Mouse (Mus musculus) CH12.LX (cell line): Measurements from ENCODE around the gene AC141477.1. TPM values are rescaled to one million over a fixed set of nuclear protein-coding genes. Genes with fewer than 3 reads are reported as not detected.

Experiments
- DNase-seq: peaks from one replicate; pipeline ENCODE4 v3.0.0-alpha.2; 2013; ENCODE audit errors: extremely low read depth
- H3K27ac ChIP-seq: 2 replicates; pipeline ENCODE4 v1.5.1; 2012; ENCODE audit warnings: low read depth, mild to moderate bottlenecking, control low read depth, moderate library complexity; ENCODE audit not compliant: insufficient read depth
- H3K27me3 ChIP-seq: replicated peaks from 2 replicates; pipeline ENCODE3; 2012; ENCODE audit warnings: inconsistent platforms
- H3K36me3 ChIP-seq, 2 experiments: replicated peaks in 1 of 2; 2 replicates each; pipeline versions ENCODE3 to v1.6.1; 2012; ENCODE audit warnings: inconsistent platforms in 1 of 2, low read length in 1 of 2, mild to moderate bottlenecking in 1 of 2, mixed read lengths in 1 of 2, moderate library complexity in 1 of 2; ENCODE audit not compliant: control insufficient read depth in 1 of 2, insufficient read depth in 1 of 2
- H3K4me1 ChIP-seq, 2 experiments: 2 replicates each; pipeline ENCODE4 v1.6.1; 2012; ENCODE audit warnings: inconsistent platforms in 1 of 2, moderate library complexity in 1 of 2; ENCODE audit not compliant: insufficient read depth in 2 of 2, control insufficient read depth in 1 of 2
- H3K4me2 ChIP-seq: 2 replicates; pipeline ENCODE4 v1.6.1; 2012; ENCODE audit warnings: low read depth, mild to moderate bottlenecking, control low read depth; ENCODE audit not compliant: poor library complexity, insufficient read depth, severe bottlenecking
- H3K4me3 ChIP-seq, 3 experiments: fragments of 150-350 bp in 1 of 3; sonication (generic) in 1 of 3; replicated peaks in 1 of 3; 2 replicates each; pipeline versions ENCODE3 to v1.5.1; 2011 to 2012; ENCODE audit warnings: low read depth in 2 of 3, low read length in 2 of 3, mild to moderate bottlenecking in 2 of 3, moderate library complexity in 2 of 3, control low read depth in 1 of 3, improper control_type of control experiment in 1 of 3, inconsistent platforms in 1 of 3, mixed read lengths in 1 of 3; ENCODE audit not compliant: poor library complexity in 1 of 3
- H3K79me2 ChIP-seq: replicated peaks from 2 replicates; pipeline ENCODE4 v1.6.1; 2012; ENCODE audit warnings: mild to moderate bottlenecking, moderate library complexity; ENCODE audit not compliant: control insufficient read depth, poor library complexity, insufficient read depth, severe bottlenecking; ENCODE audit errors: extremely low read depth
- H3K9ac ChIP-seq: 2 replicates; pipeline ENCODE4 v1.6.1; 2012; ENCODE audit warnings: low read depth, mild to moderate bottlenecking, control low read depth, moderate library complexity; ENCODE audit not compliant: insufficient read depth
- H3K9me3 ChIP-seq: replicated peaks from 2 replicates; pipeline ENCODE3; 2012; ENCODE audit warnings: low read length, inconsistent platforms, mixed read lengths
- CHD2 ChIP-seq: IDR thresholded peaks from 2 replicates; pipeline ENCODE4 v1.6.1; 2011; ENCODE audit warnings: low read length, improper control_type of control experiment
- ETS1 ChIP-seq: conservative IDR thresholded peaks from 2 replicates; pipeline ENCODE4 v1.6.1; 2012; ENCODE audit warnings: low read depth, mild to moderate bottlenecking, inconsistent platforms, low read length, improper control_type of control experiment, moderate library complexity
- IRF4 ChIP-seq: IDR thresholded peaks from 2 replicates; pipeline ENCODE4 v1.6.1; 2014; ENCODE audit warnings: low read depth, mild to moderate bottlenecking, inconsistent platforms, low read length, improper control_type of control experiment
- JUN ChIP-seq: IDR thresholded peaks from 2 replicates; pipeline ENCODE4 v1.6.1; 2011; ENCODE audit warnings: low read depth, mild to moderate bottlenecking, low read length, improper control_type of control experiment, moderate library complexity; ENCODE audit not compliant: insufficient read depth
- KAT2A ChIP-seq: IDR thresholded peaks from 2 replicates; pipeline ENCODE4 v1.6.1; 2012; ENCODE audit warnings: low read length, improper control_type of control experiment, inconsistent platforms; ENCODE audit not compliant: insufficient replicate concordance
- MAFK ChIP-seq: IDR thresholded peaks from 2 replicates; pipeline ENCODE4 v1.6.1; 2011; ENCODE audit warnings: low read length, improper control_type of control experiment; ENCODE audit not compliant: insufficient replicate concordance
- MAX ChIP-seq: IDR thresholded peaks from 2 replicates; pipeline ENCODE4 v1.6.1; 2011; ENCODE audit warnings: low read length, improper control_type of control experiment
- MEF2A ChIP-seq: IDR thresholded peaks from 2 replicates; pipeline ENCODE4 v1.6.1; 2014; ENCODE audit warnings: low read depth, mild to moderate bottlenecking, inconsistent platforms, low read length, improper control_type of control experiment, borderline replicate concordance
- MYC ChIP-seq: IDR thresholded peaks from 2 replicates; pipeline ENCODE4 v1.6.1; 2011; ENCODE audit warnings: low read depth, mild to moderate bottlenecking, improper control_type of control experiment, low read length
- NELFE ChIP-seq: IDR thresholded peaks from 2 replicates; pipeline ENCODE4 v1.6.1; 2011; ENCODE audit warnings: low read depth, low read length, improper control_type of control experiment
- POLR2A ChIP-seq: IDR thresholded peaks from 2 replicates; pipeline ENCODE4 v1.6.1; 2011; ENCODE audit warnings: low read depth, mild to moderate bottlenecking, improper control_type of control experiment, low read length
- RAD21 ChIP-seq: IDR thresholded peaks from 2 replicates; pipeline ENCODE4 v1.6.1; 2011; ENCODE audit warnings: low read depth, mild to moderate bottlenecking, low read length, improper control_type of control experiment, moderate library complexity
- SIN3A ChIP-seq: IDR thresholded peaks from 2 replicates; pipeline ENCODE4 v1.6.1; 2012; ENCODE audit warnings: low read length, improper control_type of control experiment, inconsistent platforms
- TBP ChIP-seq: conservative IDR thresholded peaks from 2 replicates; pipeline ENCODE4 v1.6.1; 2011; ENCODE audit warnings: low read depth, low read length, improper control_type of control experiment
- TCF12 ChIP-seq: IDR thresholded peaks from 2 replicates; pipeline ENCODE4 v1.6.1; 2014; ENCODE audit warnings: low read depth, mild to moderate bottlenecking, inconsistent platforms, low read length, improper control_type of control experiment
- UBTF ChIP-seq: IDR thresholded peaks from 2 replicates; pipeline ENCODE4 v1.6.1; 2012; ENCODE audit warnings: low read depth, mild to moderate bottlenecking, inconsistent platforms, low read length, improper control_type of control experiment, moderate library complexity
- USF2 ChIP-seq: conservative IDR thresholded peaks from 2 replicates; pipeline ENCODE4 v1.6.1; 2011; ENCODE audit warnings: low read depth, low read length, improper control_type of control experiment
- ZKSCAN1 ChIP-seq: IDR thresholded peaks from 2 replicates; pipeline ENCODE4 v1.6.1; 2012; ENCODE audit warnings: low read depth, inconsistent platforms, low read length, improper control_type of control experiment, borderline replicate concordance
- dilution Hi-C: fragments of 300-500 bp; cut with MboI; formaldehyde crosslinking; loops from 2 replicates; pipeline ENCODE4 v1.14.3; 2020; ENCODE audit warnings: low sequenced_read_pairs; ENCODE audit not compliant: extremely low pct_unique_long_range_greater_than_20kb, extremely low pct_ligation_motif_present
- in situ Hi-C: fragments of 300-500 bp; cut with MboI; formaldehyde crosslinking; loops from 3 replicates; pipeline ENCODE4 v1.14.3; 2019; ENCODE audit warnings: low sequenced_read_pairs, low pct_ligation_motif_present, low pct_unique_long_range_greater_than_20kb, mixed read lengths
- polyA plus RNA-seq: library from polyadenylated mRNA; unstranded; fragments of >175 nt; gene quantifications from 2 replicates; pipeline ENCODE4 v1.2.1, GENCODE M21; 2012; ENCODE audit warnings: low read depth; ENCODE audit not compliant: insufficient read length
- total RNA-seq, 2 experiments: library from RNA; depleted of rRNA; stranded (reverse); fragments of 300-350 nt in 1 of 2; fragments of >200 nt in 1 of 2; gene quantifications; 2 replicates each; pipeline ENCODE4 v1.2.3; 2012 to 2014

The AC141477.1 gene
- total and polyA plus RNA-seq, 3 experiments, result not detected

DNA sequence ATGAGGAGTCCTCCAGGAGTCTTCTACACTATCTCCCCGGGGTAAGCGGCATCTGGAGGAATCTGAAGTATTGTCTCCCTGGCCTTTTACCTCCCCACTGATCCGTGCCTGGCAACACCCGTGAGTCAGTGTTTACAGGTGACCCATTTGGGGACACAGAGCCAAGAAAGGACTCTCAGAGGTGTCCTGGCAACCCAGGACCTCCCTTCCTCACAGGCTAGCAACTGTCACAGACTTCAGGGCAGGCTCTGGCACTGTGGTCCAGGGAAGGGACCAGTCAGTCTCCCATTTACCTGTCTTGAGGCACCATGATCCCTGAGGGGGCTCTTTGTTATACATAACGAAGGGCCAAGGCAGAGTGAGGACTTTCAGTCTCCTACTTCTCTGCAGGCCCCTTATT is 8.6 kb upstream of the AC141477.1 start, which contains the start of gene 2610028H24Rik:
Gene 2610028H24Rik (plus strand): TSS at position 231 of the 400 bp plus-strand sequence.
- TF ChIP-seq MEF2A, result no peak
- no peak for TF ChIP-seq MAX
- TF ChIP-seq UBTF, result no peak
- Histone ChIP-seq H3K27ac (no peak within 1 kb of the TSS), H3K9ac (no peak within 1 kb of the TSS), H3K4me3 (no peak within 1 kb of the TSS), H3K4me2 (no peak within 1 kb of the TSS), H3K9me3 (no peaks in the 10 kb centered on the region), H3K4me1 (peaks cover 0 to 8% of the 10 kb centered on the region in 2 experiments; a peak in 1 of 4 replicates), H3K27me3 (peaks cover 2% of the 10 kb centered on the region), H3K79me2 (no peaks in the 10 kb centered on the region), H3K36me3 (no peaks in the 10 kb centered on the region)
- no peak for DNase-seq
- dilution Hi-C loops (no loop called here), in situ Hi-C loops (no loop called here)

GRCm38 (mm10) chr10:76447406-76448229 is 7.4 kb upstream of the AC141477.1 start:
- in situ Hi-C loops, result no loop called here
- Histone ChIP-seq H3K27me3 (peaks cover under 1% of the 10 kb centered on the region), H3K4me1 (peaks cover 0 to 16% of the 10 kb centered on the region in 2 experiments; a peak in 2 of 4 replicates), H3K9ac (no peak overlapping the region), H3K36me3 (no peaks in the 10 kb centered on the region), H3K4me3 (no peak overlapping the region), H3K9me3 (no peaks in the 10 kb centered on the region), H3K4me2 (no peak overlapping the region), H3K27ac (no peak overlapping the region), H3K79me2 (no peaks in the 10 kb centered on the region)
- DNase-seq, result no peak
- TF ChIP-seq SIN3A, result no peak
- TF ChIP-seq TCF12, result no peak
- no peak for TF ChIP-seq JUN
- TF ChIP-seq CHD2, result no peak
- no peak for TF ChIP-seq NELFE
- no peak for TF ChIP-seq ETS1
- no peak for TF ChIP-seq ZKSCAN1
- no peak for TF ChIP-seq USF2
- TF ChIP-seq POLR2A, result no peak
- TF ChIP-seq MAFK, result no peak
- no peak for TF ChIP-seq KAT2A
- TF ChIP-seq TBP, result no peak
- no peak for TF ChIP-seq RAD21
- no peak for TF ChIP-seq MYC
- no peak for TF ChIP-seq IRF4
- TF ChIP-seq UBTF, result no peak
- dilution Hi-C loops, result no loop called here
